Mouse (Mus musculus) liver, postnatal 0 days (tissue): ENCODE results near the gene Gm13199.
A peak's percentile ranks its signal among the peaks of the same experiment; 100 is the strongest.

Experiments
- CTCF ChIP-seq: sonication (generic); IDR thresholded peaks from 2 replicates; pipeline ENCODE4 v1.5.1; 2016; ENCODE audit warnings: antibody characterized with exemption, low read depth
- EP300 ChIP-seq: IDR thresholded peaks from 2 replicates; pipeline ENCODE4 v1.6.1; 2016; ENCODE audit warnings: antibody characterized with exemption, low read depth, mild to moderate bottlenecking

DNA sequence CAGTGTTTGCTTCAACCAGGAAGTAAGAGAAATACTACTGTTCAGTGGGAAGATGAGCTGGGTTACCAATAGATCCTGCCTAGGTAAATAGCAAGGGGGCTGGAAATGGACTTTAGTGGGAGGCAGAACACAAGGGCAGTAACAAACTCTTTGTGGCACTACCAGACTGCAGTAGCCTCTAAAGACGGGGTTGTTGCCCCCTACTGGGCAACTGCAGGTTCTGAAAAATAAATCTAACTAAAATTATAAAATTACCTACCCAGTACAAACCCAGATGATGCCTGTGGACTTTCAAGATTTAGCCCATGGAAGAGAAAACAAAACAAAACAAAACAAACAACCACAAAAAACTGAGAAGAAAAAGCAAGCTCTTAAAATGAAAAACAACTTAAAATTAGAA is 38.5 kb downstream of the Gm13199 start:
- peak; percentile 54 for TF ChIP-seq CTCF
- TF ChIP-seq EP300: no peak
